Mouse (Mus musculus): Measurements from ENCODE around the gene Fosl2. TPM values are rescaled to one million over a fixed set of nuclear protein-coding genes. Genes with fewer than 3 reads are reported as not detected.

Gene Fosl2
- total RNA-seq, 2 experiments from 2014 or later = 9.0 to 16.5 TPM

GRCm38 (mm10) chr5:32132971-32133501, 2.6 kb upstream of the Fosl2 start:
- intact Hi-C loops (cut with DNase I) = loop anchor here (5.0 kb wide), 1 partner anchor 51 kb away; no protein-coding TSS in a partner anchor
- peak; percentile 48 to 64 for DNase-seq

- peak; percentile 80 to 85 for DNase-seq
- intact Hi-C loops (cut with DNase I) = loop anchor here (5.0 kb wide), 1 partner anchor 51 kb away; no protein-coding TSS in a partner anchor
These were observed 2.0 kb upstream of the Fosl2 start for GRCm38 (mm10) chr5:32133549-32134004.

- DNase-seq = peak; percentile 34 to 40
- intact Hi-C loops (cut with DNase I) = loop anchor here (5.0 kb wide), 1 partner anchor 52 kb away; no protein-coding TSS in a partner anchor
These were observed 1.4 kb upstream of the Fosl2 start for GRCm38 (mm10) chr5:32134051-32134732.

GRCm38 (mm10) chr5:32134903-32135335, 682 bp upstream of the Fosl2 start:
- peak in 1 of 2 experiments; percentile 86 for DNase-seq
- intact Hi-C loops (cut with DNase I) = loop anchor here (5.0 kb wide), 3 partner anchors 53 to 573 kb away; no protein-coding TSS in a partner anchor

- intact Hi-C loops (cut with DNase I) = loop anchor here (5.0 kb wide), 2 partner anchors 204 to 574 kb away; no protein-coding TSS in a partner anchor
- peak; percentile 75 to 76 for DNase-seq
These were observed 781 bp downstream of the Fosl2 start for GRCm38 (mm10) chr5:32136301-32136863.

GRCm38 (mm10) chr5:32137106-32137522, 1.5 kb downstream of the Fosl2 start:
- intact Hi-C loops (cut with DNase I) = loop anchor here (5.0 kb wide), 2 partner anchors 205 to 575 kb away; no protein-coding TSS in a partner anchor
- no peak for DNase-seq

- intact Hi-C loops (cut with DNase I) = loop anchor here (2.0 to 5.0 kb wide), 3 partner anchors 206 to 576 kb away; no protein-coding TSS in a partner anchor
- peak in 1 of 2 experiments; percentile 25 for DNase-seq
These were observed 3.0 kb downstream of the Fosl2 start for GRCm38 (mm10) chr5:32138446-32139195.

GRCm38 (mm10) chr5:32139516-32140037, 4.0 kb downstream of the Fosl2 start:
- DNase-seq = no peak
- intact Hi-C loops (cut with DNase I) = loop anchor here (2.0 to 5.0 kb wide), 3 partner anchors 207 to 577 kb away; no protein-coding TSS in a partner anchor

- intact Hi-C loops (cut with DNase I) = no loop called here
- DNase-seq = no peak
These were observed 6.3 kb downstream of the Fosl2 start for GRCm38 (mm10) chr5:32141899-32142298.

GRCm38 (mm10) chr5:32143433-32143970, 7.9 kb downstream of the Fosl2 start:
- intact Hi-C loops (cut with DNase I) = no loop called here

GRCm38 (mm10) chr5:32146281-32146680, 10.7 kb downstream of the Fosl2 start:
- DNase-seq = no peak
- intact Hi-C loops (cut with DNase I) = no loop called here

More at GRCm38 (mm10) chr5:32143433-32143970, 7.9 kb downstream of the Fosl2 start:
- no peak for DNase-seq

- intact Hi-C loops (cut with DNase I) = no loop called here
- no peak for DNase-seq
These were observed 13.0 kb downstream of the Fosl2 start for GRCm38 (mm10) chr5:32148593-32148992.

GRCm38 (mm10) chr5:32151244-32151643, 15.6 kb downstream of the Fosl2 start:
- no peak for DNase-seq
- intact Hi-C loops (cut with DNase I) = loop anchor here (5.0 kb wide), 1 partner anchor 46 kb away; no protein-coding TSS in a partner anchor

- no peak for DNase-seq
- intact Hi-C loops (cut with DNase I) = loop anchor here (5.0 kb wide), 1 partner anchor 44 kb away; no protein-coding TSS in a partner anchor
These were observed 17.3 kb downstream of the Fosl2 start for GRCm38 (mm10) chr5:32152725-32153417.

GRCm38 (mm10) chr5:32153418-32153740, 17.8 kb downstream of the Fosl2 start:
- intact Hi-C loops (cut with DNase I) = loop anchor here (5.0 kb wide), 1 partner anchor 44 kb away; no protein-coding TSS in a partner anchor

GRCm38 (mm10) chr5:32153791-32154490, 18.3 kb downstream of the Fosl2 start:
- intact Hi-C loops (cut with DNase I) = loop anchor here (5.0 kb wide), 1 partner anchor 43 kb away; no protein-coding TSS in a partner anchor
- no peak for DNase-seq

More at GRCm38 (mm10) chr5:32153418-32153740, 17.8 kb downstream of the Fosl2 start:
- DNase-seq = no peak

- intact Hi-C loops (cut with DNase I) = loop anchor here (5.0 kb wide), 1 partner anchor 42 kb away; no protein-coding TSS in a partner anchor
- DNase-seq = peak in 1 of 2 experiments; percentile 23
These were observed 19.5 kb downstream of the Fosl2 start for GRCm38 (mm10) chr5:32154931-32155688.
